Comparison of ENCODE assay signal across 20 mouse cellular contexts in genomic region chr8:61444358-61444757, GRCm38 (mm10). TPM values are rescaled to one million over a fixed set of nuclear protein-coding genes. Genes with fewer than 3 reads are reported as not detected.
DNase-seq lines count a peak whose midpoint lies in the region; ATAC-seq and TF ChIP-seq lines count a peak whose summit lies in the region.
"Had no signal": no experiment of that assay in that cellular context is flagged by ENCODE, and none has a peak within 500 bp of the region (broad histone marks: within the 10 kb centered on the region; RNA-seq: fewer than 3 reads in every experiment).

No protein-coding gene starts in this region.

- H3K4me1 ChIP-seq in kidney, embryonic 14.5 days (ENCODE audit: control insufficient read depth, insufficient read depth, low read length): peaks cover 3% of the 10 kb centered on the region; the same call in 1 of the 2 replicates
- H3K4me1 ChIP-seq in lung, embryonic 16.5 days (replicated peaks; ENCODE audit: control insufficient read depth, insufficient read depth, low read length): peaks cover 10% of the 10 kb centered on the region; the same call in 1 of the 2 replicates
- no peaks in the 10 kb centered on the region for H3K4me1 ChIP-seq in lung, adult 2 months (ENCODE audit: control insufficient read depth, insufficient read depth, low read length)
- peaks cover 3% of the 10 kb centered on the region; the same call in 1 of the 2 replicates for H3K4me1 ChIP-seq in hindbrain, postnatal 0 days (ENCODE audit: insufficient read depth, low read length)
- H3K4me1 ChIP-seq: embryonic facial prominence, embryonic 13.5 days; liver, embryonic 13.5 days had no signal

- no peak for TF ChIP-seq CTCF in lung, adult 2 months (IDR thresholded peaks at IDR 0.05; ENCODE audit: insufficient read depth, low read length)
- TF ChIP-seq CTCF in hindbrain, postnatal 0 days (IDR thresholded peaks at IDR 0.05; ENCODE audit: low read depth): no peak

- no peak for TF ChIP-seq POLR2A in lung, adult 2 months (IDR thresholded peaks at IDR 0.05; ENCODE audit: borderline replicate concordance, extremely low read depth, low read depth, low read length)

- no peaks in the 10 kb centered on the region for H3K36me3 ChIP-seq in kidney, embryonic 14.5 days (ENCODE audit: control insufficient read depth, insufficient read depth, low read length)
- no peaks in the 10 kb centered on the region for H3K36me3 ChIP-seq in lung, embryonic 16.5 days (ENCODE audit: control insufficient read depth, insufficient read depth, low read length)
- H3K36me3 ChIP-seq in hindbrain, postnatal 0 days (ENCODE audit: insufficient read depth, low read length): no peaks in the 10 kb centered on the region
- H3K36me3 ChIP-seq: embryonic facial prominence, embryonic 13.5 days; intestine, embryonic 15.5 days; limb, embryonic 13.5 days; liver, embryonic 13.5 days had no signal

- no peak overlapping the region for H3K4me2 ChIP-seq in kidney, embryonic 14.5 days (replicated peaks; ENCODE audit: low read depth, low read length)
- H3K4me2 ChIP-seq in lung, embryonic 16.5 days (ENCODE audit: low read depth, low read length): no peak overlapping the region
- H3K4me2 ChIP-seq in hindbrain, postnatal 0 days (ENCODE audit: low read depth, low read length): no peak overlapping the region
- H3K4me2 ChIP-seq: embryonic facial prominence, embryonic 13.5 days; intestine, embryonic 15.5 days; limb, embryonic 13.5 days; liver, embryonic 13.5 days had no signal

- no peak overlapping the region for H3K4me3 ChIP-seq in kidney, embryonic 14.5 days (ENCODE audit: low read length)
- H3K4me3 ChIP-seq in lung, embryonic 16.5 days (ENCODE audit: low read length): no peak overlapping the region
- no peak overlapping the region for H3K4me3 ChIP-seq in lung, adult 2 months (replicated peaks; ENCODE audit: extremely low read depth, low read depth, low read length)
- H3K4me3 ChIP-seq in hindbrain, postnatal 0 days (ENCODE audit: low read length): no peak overlapping the region
- H3K4me3 ChIP-seq: embryonic facial prominence, embryonic 13.5 days; intestine, embryonic 15.5 days; limb, embryonic 13.5 days; liver, embryonic 13.5 days had no signal

- DNase-seq in kidney, adult 18-20 months: no peak
- no peak for DNase-seq in lung, adult 2 months
- peak; percentile 10 for DNase-seq in ZHBTc4 (ENCODE audit: low read depth, low spot score)
- DNase-seq in hindbrain, postnatal 0 days (ENCODE audit: low spot score): peak; percentile 30
- no peak for DNase-seq in spleen, postnatal 4 days (ENCODE audit: low spot score in 2 of 2)
- DNase-seq: adrenal gland, adult 2 months; B cell, adult 2 months; cerebellum, adult 9-11 months; gastrocnemius, postnatal 10 days; heart, adult 18-20 months; heart, postnatal 36 days; liver, embryonic 13.5 days; thymus, postnatal 14 days had no signal

- peak; percentile 69; the same call in 1 of the 2 replicates for ATAC-seq in kidney, embryonic 14.5 days (ENCODE audit: low FRiP score, low TSS enrichment)
- ATAC-seq in lung, embryonic 16.5 days (ENCODE audit: low read depth): peak; percentile 72; the same call in 1 of the 2 replicates
- peak; percentile 41 for ATAC-seq in hindbrain, postnatal 0 days
- no peak for ATAC-seq in monocyte, adult 5-6 weeks (replicated peaks; ENCODE audit: insufficient number of reproducible peaks, low FRiP score, low TSS enrichment, poor library complexity, severe bottlenecking)
- ATAC-seq: forebrain, embryonic 14.5 days; intestine, embryonic 15.5 days had no signal

- WGBS in kidney, embryonic 14.5 days: 25% methylated on average over 3 of the region's 3 CpGs
- 40% methylated on average over 3 of the region's 3 CpGs for WGBS in lung, embryonic 16.5 days
- 66% methylated on average over 3 of the region's 3 CpGs for WGBS in lung, adult 2 months
- WGBS in hindbrain, postnatal 0 days: 30% methylated on average over 3 of the region's 3 CpGs

- no peak overlapping the region for H3K27ac ChIP-seq in kidney, embryonic 14.5 days (ENCODE audit: low read depth, low read length)
- H3K27ac ChIP-seq in lung, embryonic 16.5 days (ENCODE audit: low read length): no peak overlapping the region
- 0 out of 2 replicates have a peak overlapping the region, but pooled peaks have one; percentile 15 for H3K27ac ChIP-seq in hindbrain, postnatal 0 days
- H3K27ac ChIP-seq: embryonic facial prominence, embryonic 13.5 days; intestine, embryonic 15.5 days; limb, embryonic 13.5 days; liver, embryonic 13.5 days had no signal

- no peaks in the 10 kb centered on the region for H3K27me3 ChIP-seq in kidney, embryonic 14.5 days (ENCODE audit: control insufficient read depth, insufficient read depth, low read length)
- H3K27me3 ChIP-seq in lung, embryonic 16.5 days (ENCODE audit: control insufficient read depth, insufficient read depth, low read depth, low read length): no peaks in the 10 kb centered on the region
- no peaks in the 10 kb centered on the region for H3K27me3 ChIP-seq in hindbrain, postnatal 0 days (ENCODE audit: insufficient read depth, low read length)
- H3K27me3 ChIP-seq: embryonic facial prominence, embryonic 13.5 days; intestine, embryonic 15.5 days; limb, embryonic 13.5 days; liver, embryonic 13.5 days had no signal

- no peaks in the 10 kb centered on the region for H3K9me3 ChIP-seq in kidney, embryonic 14.5 days (ENCODE audit: control insufficient read depth, low read length)
- H3K9me3 ChIP-seq in lung, embryonic 16.5 days (ENCODE audit: control insufficient read depth, low read length): no peaks in the 10 kb centered on the region
- H3K9me3 ChIP-seq in hindbrain, postnatal 0 days (ENCODE audit: low read length): no peaks in the 10 kb centered on the region
- H3K9me3 ChIP-seq: intestine, embryonic 15.5 days; limb, embryonic 13.5 days had no signal

- H3K9ac ChIP-seq in kidney, embryonic 14.5 days (ENCODE audit: low read depth, low read length): no peak overlapping the region
- no peak overlapping the region for H3K9ac ChIP-seq in lung, embryonic 16.5 days (ENCODE audit: low read length)
- H3K9ac ChIP-seq in hindbrain, postnatal 0 days (replicated peaks; ENCODE audit: low read length): no peak overlapping the region
- H3K9ac ChIP-seq: embryonic facial prominence, embryonic 13.5 days; intestine, embryonic 15.5 days; limb, embryonic 13.5 days; liver, embryonic 13.5 days had no signal

RNA-seq across cellular contexts. Expression of gene Cbr4, which starts 43.2 kb away (rescaled TPM):
- polyA plus RNA-seq in kidney, embryonic 14.5 days (2014; fragmentation: Nextera tagmentation; extraction: Ambion mirVana): 30.6 and 40.2 TPM in 2 replicates
- 32.3 and 33.3 TPM in 2 replicates for polyA plus RNA-seq in lung, embryonic 16.5 days (2015; fragmentation: Nextera tagmentation; extraction: Ambion mirVana)
- polyA plus RNA-seq in lung, adult 2 months (2012; rRNA removed): 3.6 and 5.6 TPM in 2 replicates
- total RNA-seq in hindbrain, postnatal 0 days (2014; rRNA removed): 3.7 and 10.1 TPM in 2 replicates
- 24.5 and 27.9 TPM in 2 replicates for polyA plus RNA-seq in hindbrain, postnatal 0 days (2015; fragmentation: Nextera tagmentation; extraction: Ambion mirVana)
- 6.7 to 45.6 TPM (median 20.7 TPM) in 3 replicates for total RNA-seq in monocyte, adult 5-6 weeks (2017)

Comparison
In these comparisons a context has a peak if more than half of its experiments do, and no peak if none do; other contexts are left out.
1. DNase-seq: peak in ZHBTc4 (single experiment) and hindbrain, postnatal 0 days (single experiment); none in kidney, adult 18-20 months (single experiment), lung, adult 2 months (single experiment) and spleen, postnatal 4 days (0 of 2).